Mouse (Mus musculus): Measurements from ENCODE around the gene Plekha6. TPM values are rescaled to one million over a fixed set of nuclear protein-coding genes. Genes with fewer than 3 reads are reported as not detected.

Gene Plekha6
- polyA plus RNA-seq, 2 experiments, result 4.2 to 6.6 TPM

DNA sequence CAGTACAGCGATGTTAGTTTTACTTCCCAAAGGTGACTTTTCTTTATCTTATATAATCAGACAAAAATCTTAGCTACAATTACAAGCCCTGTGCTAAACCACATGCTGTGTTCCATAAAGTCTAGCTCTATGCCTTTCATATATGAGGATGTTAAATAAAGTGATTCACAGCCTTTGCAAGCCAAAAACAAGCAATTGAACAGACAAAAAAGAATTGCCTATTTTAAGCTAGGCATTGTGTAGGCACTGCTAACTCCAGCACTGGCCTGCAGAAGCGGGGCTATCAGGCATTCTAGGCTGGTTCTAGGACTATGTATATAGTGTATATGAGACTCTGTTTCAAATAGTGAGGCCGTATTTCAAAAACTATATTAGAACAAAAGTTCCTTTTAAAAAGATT lies 11.8 kb upstream of the Plekha6 start:
- Histone ChIP-seq H3K27me3 (ENCODE audit: control insufficient read depth, insufficient read depth, low read length) (no peaks in the 10 kb centered on the region), H3K9me3 (ENCODE audit: control insufficient read depth, low read length) (0 out of 2 replicates have a peak, but pooled peaks cover 3% of the 10 kb centered on the region), H3K4me1 (ENCODE audit: control insufficient read depth, insufficient read depth, low read length) (no peaks in the 10 kb centered on the region), H3K4me2 (replicated peaks; ENCODE audit: low read depth, low read length, severe bottlenecking) (no peak overlapping the region), H3K36me3 (ENCODE audit: control insufficient read depth, insufficient read depth, low read length) (no peaks in the 10 kb centered on the region), H3K9ac (ENCODE audit: low read depth, low read length, severe bottlenecking) (no peak overlapping the region), H3K27ac (replicated peaks; ENCODE audit: low read depth, low read length) (no peak overlapping the region), H3K4me3 (replicated peaks; ENCODE audit: low read length) (no peak overlapping the region)
- TF ChIP-seq POLR2A (IDR thresholded peaks at IDR 0.05; ENCODE audit: borderline replicate concordance, extremely low read depth, insufficient read depth, insufficient read length), result no peak
- DNase-seq (ENCODE audit: low spot score) (no peak), ATAC-seq (ENCODE audit: low FRiP score, low read depth) (no peak)
- 82% methylated on average over 3 of the region's 3 CpGs for WGBS

DNA sequence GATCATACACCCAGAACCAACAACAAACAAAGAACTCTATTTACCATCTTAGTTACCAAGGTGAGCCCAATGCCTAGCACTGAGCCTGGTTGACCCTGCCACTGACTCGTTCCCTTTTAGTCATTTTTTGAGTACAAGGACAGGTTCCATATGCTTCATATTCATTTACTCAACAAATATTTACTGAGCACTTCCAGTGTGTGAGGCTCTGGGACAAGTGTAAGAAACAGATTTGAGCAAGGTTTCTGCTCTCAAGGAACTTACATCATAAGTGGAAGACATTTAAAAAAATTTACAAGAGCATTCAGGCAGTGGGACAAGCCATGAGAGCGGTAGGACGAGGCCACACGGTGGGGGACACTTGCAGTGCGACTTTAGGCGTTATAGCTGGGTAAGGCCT lies 8.7 kb upstream of the Plekha6 start:
- no peak overlapping the region for H3K4me3 ChIP-seq (replicated peaks; ENCODE audit: low read length)
- H3K36me3 ChIP-seq (ENCODE audit: control insufficient read depth, insufficient read depth, low read length), result no peaks in the 10 kb centered on the region
- no peak overlapping the region for H3K4me2 ChIP-seq (replicated peaks; ENCODE audit: low read depth, low read length, severe bottlenecking)
- H3K9me3 ChIP-seq (ENCODE audit: control insufficient read depth, low read length), result no peaks in the 10 kb centered on the region
- no peak overlapping the region for H3K27ac ChIP-seq (replicated peaks; ENCODE audit: low read depth, low read length)
- H3K4me1 ChIP-seq (ENCODE audit: control insufficient read depth, insufficient read depth, low read length), result 0 out of 2 replicates have a peak, but pooled peaks cover 5% of the 10 kb centered on the region
- 80% methylated on average over 6 of the region's 6 CpGs for WGBS
- no peak overlapping the region for H3K9ac ChIP-seq (ENCODE audit: low read depth, low read length, severe bottlenecking)
- ATAC-seq (ENCODE audit: low FRiP score, low read depth) (no peak), DNase-seq (ENCODE audit: low spot score) (no peak)
- no peaks in the 10 kb centered on the region for H3K27me3 ChIP-seq (ENCODE audit: control insufficient read depth, insufficient read depth, low read length)
- TF ChIP-seq POLR2A (IDR thresholded peaks at IDR 0.05; ENCODE audit: borderline replicate concordance, extremely low read depth, insufficient read depth, insufficient read length), result no peak

DNA sequence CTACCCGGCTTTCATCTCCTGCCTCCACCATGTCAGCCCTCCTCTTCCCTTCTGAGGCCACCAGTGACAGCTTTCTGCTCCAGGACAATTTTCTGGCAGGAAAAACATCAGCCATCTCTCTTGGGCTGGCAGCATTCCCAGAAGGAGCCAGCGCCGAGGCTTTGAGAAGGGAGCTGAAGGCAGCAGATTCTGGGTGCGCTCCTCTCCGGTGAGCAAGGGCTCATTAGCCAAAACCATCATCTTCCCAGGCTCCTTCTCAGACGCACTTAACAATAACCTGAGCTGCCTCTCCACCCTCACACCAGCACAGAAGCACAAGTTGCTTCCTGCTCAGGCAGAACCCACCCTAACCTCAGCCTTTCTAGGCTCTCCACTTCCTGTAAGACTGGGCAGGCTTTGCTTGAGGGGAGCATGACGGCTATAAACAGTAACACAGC lies 4.9 kb upstream of the Plekha6 start:
- 27% methylated on average over 6 of the region's 7 CpGs for WGBS

DNA sequence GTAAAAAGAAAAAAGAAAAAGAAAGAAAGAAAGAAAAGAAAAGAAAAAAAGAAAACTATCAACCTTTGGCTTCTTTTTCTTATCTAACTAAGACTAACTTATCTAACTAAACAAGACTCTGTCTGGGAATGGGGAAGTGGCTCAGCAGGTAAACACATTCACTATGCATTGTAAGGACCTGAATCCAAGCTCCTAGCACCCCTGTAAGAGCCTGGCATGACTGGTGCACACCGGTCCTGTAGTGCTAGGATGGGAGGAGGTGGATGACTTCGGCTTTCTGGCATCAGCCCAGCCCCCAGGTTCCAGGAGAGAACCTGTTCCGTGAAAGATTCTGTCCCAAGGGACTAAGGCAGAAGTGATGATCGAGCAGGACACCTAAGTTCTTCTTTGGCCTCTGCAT lies 2.5 kb upstream of the Plekha6 start:
- no peak for ATAC-seq (ENCODE audit: low FRiP score, low read depth)
- Histone ChIP-seq H3K4me3 (replicated peaks; ENCODE audit: low read length) (no peak overlapping the region), H3K9ac (ENCODE audit: low read depth, low read length, severe bottlenecking) (no peak overlapping the region), H3K9me3 (ENCODE audit: control insufficient read depth, low read length) (no peaks in the 10 kb centered on the region), H3K36me3 (ENCODE audit: control insufficient read depth, insufficient read depth, low read length) (no peaks in the 10 kb centered on the region), H3K4me1 (ENCODE audit: control insufficient read depth, insufficient read depth, low read length) (0 out of 2 replicates have a peak, but pooled peaks cover 10% of the 10 kb centered on the region), H3K27me3 (ENCODE audit: control insufficient read depth, insufficient read depth, low read length) (peaks cover 46% of the 10 kb centered on the region), H3K27ac (replicated peaks; ENCODE audit: low read depth, low read length) (no peak overlapping the region), H3K4me2 (replicated peaks; ENCODE audit: low read depth, low read length, severe bottlenecking) (no peak overlapping the region)
- no peak for DNase-seq (ENCODE audit: low spot score)
- 52% methylated on average over 4 of the region's 4 CpGs for WGBS
- TF ChIP-seq POLR2A (IDR thresholded peaks at IDR 0.05; ENCODE audit: borderline replicate concordance, extremely low read depth, insufficient read depth, insufficient read length), result no peak

More for the DNA sequence above, 4.9 kb upstream of the Plekha6 start:
- Histone ChIP-seq H3K27ac (replicated peaks; ENCODE audit: low read depth, low read length) (no peak overlapping the region), H3K9ac (ENCODE audit: low read depth, low read length, severe bottlenecking) (no peak overlapping the region), H3K9me3 (ENCODE audit: control insufficient read depth, low read length) (no peaks in the 10 kb centered on the region), H3K4me3 (replicated peaks; ENCODE audit: low read length) (no peak overlapping the region), H3K36me3 (ENCODE audit: control insufficient read depth, insufficient read depth, low read length) (no peaks in the 10 kb centered on the region), H3K4me2 (replicated peaks; ENCODE audit: low read depth, low read length, severe bottlenecking) (no peak overlapping the region), H3K27me3 (ENCODE audit: control insufficient read depth, insufficient read depth, low read length) (peaks cover 27% of the 10 kb centered on the region), H3K4me1 (ENCODE audit: control insufficient read depth, insufficient read depth, low read length) (0 out of 2 replicates have a peak, but pooled peaks cover 5% of the 10 kb centered on the region)
- TF ChIP-seq POLR2A (IDR thresholded peaks at IDR 0.05; ENCODE audit: borderline replicate concordance, extremely low read depth, insufficient read depth, insufficient read length), result no peak
- DNase-seq (ENCODE audit: low spot score) (no peak), ATAC-seq (ENCODE audit: low FRiP score, low read depth) (no peak)

DNA sequence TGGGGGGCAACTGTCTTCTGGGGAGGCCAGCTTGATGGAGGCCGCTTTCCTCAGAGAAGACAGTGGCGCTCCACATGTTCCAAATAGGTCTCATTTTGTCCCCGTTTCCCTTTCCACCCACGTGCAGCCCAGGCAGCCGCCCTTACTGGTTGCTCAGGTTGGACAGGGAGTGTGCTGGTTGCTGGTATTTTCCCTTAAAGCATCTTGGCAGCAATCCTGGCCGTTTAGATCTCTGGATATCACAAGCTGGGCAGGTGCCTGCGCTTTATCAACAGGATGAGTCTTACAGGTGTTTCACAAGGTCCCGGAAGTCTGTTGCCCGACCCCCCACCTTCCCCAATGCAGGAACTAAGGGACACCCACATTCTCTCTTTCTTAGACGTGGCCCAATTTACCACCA lies 2.0 kb upstream of the Plekha6 start:
- 0 out of 2 replicates have a peak, but pooled peaks cover 10% of the 10 kb centered on the region for H3K4me1 ChIP-seq (ENCODE audit: control insufficient read depth, insufficient read depth, low read length)
- no peaks in the 10 kb centered on the region for H3K36me3 ChIP-seq (ENCODE audit: control insufficient read depth, insufficient read depth, low read length)
- DNase-seq (ENCODE audit: low spot score), result no peak
- H3K9ac ChIP-seq (ENCODE audit: low read depth, low read length, severe bottlenecking), result no peak overlapping the region
- H3K9me3 ChIP-seq (ENCODE audit: control insufficient read depth, low read length), result no peaks in the 10 kb centered on the region
- ATAC-seq (ENCODE audit: low FRiP score, low read depth), result no peak
- no peak overlapping the region for H3K4me3 ChIP-seq (replicated peaks; ENCODE audit: low read length)
- H3K4me2 ChIP-seq (replicated peaks; ENCODE audit: low read depth, low read length, severe bottlenecking), result no peak overlapping the region
- peaks cover 46% of the 10 kb centered on the region for H3K27me3 ChIP-seq (ENCODE audit: control insufficient read depth, insufficient read depth, low read length)
- TF ChIP-seq POLR2A (IDR thresholded peaks at IDR 0.05; ENCODE audit: borderline replicate concordance, extremely low read depth, insufficient read depth, insufficient read length), result no peak
- WGBS, result 64% methylated on average over 10 of the region's 10 CpGs
- H3K27ac ChIP-seq (replicated peaks; ENCODE audit: low read depth, low read length), result no peak overlapping the region

Measured in limb, embryonic 14.5 days (tissue).